Mouse (Mus musculus): ENCODE results near the gene Gpr137c. TPM values are rescaled to one million over a fixed set of nuclear protein-coding genes. Genes with fewer than 3 reads are reported as not detected.

The Gpr137c gene
- polyA plus RNA-seq, 1 experiment from 2014 or later = 0.19 TPM

DNA sequence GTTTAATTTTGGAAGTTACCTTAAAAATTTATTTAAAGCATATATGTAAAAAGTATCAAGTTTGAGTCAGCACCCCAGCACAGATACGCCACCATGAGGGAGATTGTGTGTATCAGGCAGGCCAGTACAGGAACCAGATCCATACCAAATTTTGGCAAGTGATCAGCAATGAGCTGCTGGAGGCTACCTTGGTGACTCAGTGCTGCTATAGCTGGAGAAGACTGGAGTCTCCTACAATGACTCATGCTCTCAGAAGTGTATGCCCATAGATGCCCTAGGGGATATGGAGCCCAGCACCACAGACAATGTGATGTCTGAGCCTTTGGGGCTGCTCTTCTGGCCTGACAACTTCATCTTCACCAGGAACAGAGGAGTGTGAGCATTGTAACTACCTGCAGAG lies 8.1 kb upstream of the Gpr137c start:
- Histone ChIP-seq H3K9ac (ENCODE audit: low read depth, low read length) (no peak overlapping the region), H3K36me3 (ENCODE audit: control insufficient read depth, insufficient read depth) (no peaks in the 10 kb centered on the region), H3K9me3 (replicated peaks; ENCODE audit: control insufficient read depth, low read length) (no peaks in the 10 kb centered on the region), H3K27me3 (ENCODE audit: control insufficient read depth, insufficient read depth, low read depth, low read length) (no peaks in the 10 kb centered on the region), H3K27ac (ENCODE audit: low read length) (no peak overlapping the region), H3K4me3 (ENCODE audit: low read depth, low read length) (no peak overlapping the region), H3K4me2 (ENCODE audit: low read depth, low read length) (no peak overlapping the region), H3K4me1 (ENCODE audit: control insufficient read depth, low read depth, low read length) (no peaks in the 10 kb centered on the region)
- 68% methylated on average over 1 of the region's 1 CpGs for WGBS (ENCODE audit: insufficient replicate concordance)
- no peak for ATAC-seq (ENCODE audit: low read depth)

- Histone ChIP-seq H3K4me1 (ENCODE audit: control insufficient read depth, low read depth, low read length) (peaks cover 13% of the 10 kb centered on the region; the same call in 1 of the 2 replicates), H3K27me3 (ENCODE audit: control insufficient read depth, insufficient read depth, low read depth, low read length) (peaks cover 24% of the 10 kb centered on the region), H3K4me2 (ENCODE audit: low read depth, low read length) (no peak overlapping the region), H3K9me3 (replicated peaks; ENCODE audit: control insufficient read depth, low read length) (no peaks in the 10 kb centered on the region), H3K4me3 (ENCODE audit: low read depth, low read length) (no peak overlapping the region), H3K9ac (ENCODE audit: low read depth, low read length) (no peak overlapping the region), H3K36me3 (ENCODE audit: control insufficient read depth, insufficient read depth) (no peaks in the 10 kb centered on the region), H3K27ac (ENCODE audit: low read length) (no peak overlapping the region)
- WGBS (ENCODE audit: insufficient replicate concordance) = 80% methylated on average over 9 of the region's 9 CpGs
- ATAC-seq (ENCODE audit: low read depth) = no peak
Observed at GRCm38 (mm10) chr14:45216711-45217340, 2.7 kb upstream of the Gpr137c start.

DNA sequence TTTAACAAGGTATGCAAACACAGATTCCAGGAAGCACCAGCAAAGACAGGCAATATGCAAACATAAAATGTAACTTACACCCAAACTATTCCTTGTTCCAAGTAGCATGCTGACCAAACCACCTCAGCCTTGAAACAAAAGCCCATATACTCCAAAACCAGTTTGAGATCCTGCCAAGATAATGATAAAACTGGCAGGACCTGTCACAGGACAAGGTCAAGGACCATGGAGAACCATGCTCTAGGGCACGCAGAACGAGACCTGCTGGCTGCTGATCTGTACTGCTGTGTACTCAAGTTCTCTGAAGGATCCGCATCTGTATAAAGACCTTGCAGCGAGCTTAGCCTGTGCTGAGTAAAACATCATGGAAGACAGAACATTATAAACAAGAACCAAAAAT lies 1.8 kb upstream of the Gpr137c start:
- Histone ChIP-seq H3K27ac (ENCODE audit: low read length) (no peak overlapping the region), H3K4me2 (ENCODE audit: low read depth, low read length) (no peak overlapping the region), H3K9me3 (replicated peaks; ENCODE audit: control insufficient read depth, low read length) (no peaks in the 10 kb centered on the region), H3K4me1 (ENCODE audit: control insufficient read depth, low read depth, low read length) (peaks cover 13% of the 10 kb centered on the region; the same call in 1 of the 2 replicates), H3K4me3 (ENCODE audit: low read depth, low read length) (no peak overlapping the region), H3K36me3 (ENCODE audit: control insufficient read depth, insufficient read depth) (no peaks in the 10 kb centered on the region), H3K27me3 (ENCODE audit: control insufficient read depth, insufficient read depth, low read depth, low read length) (peaks cover 24% of the 10 kb centered on the region), H3K9ac (ENCODE audit: low read depth, low read length) (no peak overlapping the region)
- 70% methylated on average over 4 of the region's 4 CpGs for WGBS (ENCODE audit: insufficient replicate concordance)
- ATAC-seq (ENCODE audit: low read depth) = no peak

GRCm38 (mm10) chr14:45220090-45220956 lies 806 bp downstream of the Gpr137c start, which contains the start of gene Txndc16:
Txndc16 (minus strand) TSS chr14:45220328.
- WGBS (ENCODE audit: insufficient replicate concordance) = under 1% methylated on average over 52 of the region's 59 CpGs
- Histone ChIP-seq H3K4me2 (ENCODE audit: low read depth, low read length) (peak within 1 kb of the TSS; percentile 91), H3K9me3 (replicated peaks; ENCODE audit: control insufficient read depth, low read length) (no peaks in the 10 kb centered on the region), H3K4me3 (ENCODE audit: low read depth, low read length) (peak within 1 kb of the TSS; percentile 67), H3K27ac (ENCODE audit: low read length) (peak within 1 kb of the TSS; percentile 81), H3K9ac (ENCODE audit: low read depth, low read length) (peak within 1 kb of the TSS; percentile 68), H3K27me3 (ENCODE audit: control insufficient read depth, insufficient read depth, low read depth, low read length) (peaks cover 24% of the 10 kb centered on the region), H3K36me3 (ENCODE audit: control insufficient read depth, insufficient read depth) (no peaks in the 10 kb centered on the region), H3K4me1 (ENCODE audit: control insufficient read depth, low read depth, low read length) (peaks cover 13% of the 10 kb centered on the region; the same call in 1 of the 2 replicates)
- ATAC-seq (ENCODE audit: low read depth) = 0 out of 2 replicates have a peak, but pooled peaks have one; percentile 5

DNA sequence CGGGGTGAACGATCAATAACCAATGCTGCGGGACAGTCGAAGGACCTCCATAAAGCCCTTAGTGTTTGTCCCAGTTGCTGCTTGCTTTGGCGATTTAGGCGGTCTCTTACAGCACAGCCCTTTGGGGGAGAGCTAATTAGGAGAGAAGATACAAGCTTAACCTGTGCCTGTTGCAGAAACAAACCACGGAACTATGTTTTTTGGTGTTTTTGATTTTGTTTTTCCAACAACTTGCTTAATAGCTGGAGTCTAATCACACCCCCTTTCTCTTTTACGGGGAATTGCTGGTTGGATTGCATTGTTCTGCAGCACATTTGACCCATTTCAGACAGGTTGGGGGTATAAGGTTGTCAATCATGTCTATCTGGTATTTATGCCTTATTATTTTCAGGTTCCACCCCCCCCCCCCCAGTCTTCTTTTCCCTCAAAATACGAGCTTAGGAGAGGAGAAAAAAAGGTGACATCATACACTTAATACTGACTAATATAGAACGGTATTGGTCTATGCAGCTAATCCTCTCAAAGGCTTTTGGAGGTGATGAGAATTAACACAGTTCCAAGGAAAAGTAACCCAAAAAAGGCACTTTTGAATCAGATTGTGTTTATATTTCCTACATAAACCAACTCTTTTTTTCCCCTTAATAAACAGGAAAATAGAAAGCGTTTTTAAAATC lies 1.6 kb downstream of the Gpr137c start:
- peak overlapping the region; percentile 31 for H3K9ac ChIP-seq (ENCODE audit: low read depth, low read length)
- WGBS (ENCODE audit: insufficient replicate concordance) = 14% methylated on average over 11 of the region's 11 CpGs
- H3K9me3 ChIP-seq (replicated peaks; ENCODE audit: control insufficient read depth, low read length) = no peaks in the 10 kb centered on the region
- peak overlapping the region; percentile 67 for H3K4me3 ChIP-seq (ENCODE audit: low read depth, low read length)
- H3K36me3 ChIP-seq (ENCODE audit: control insufficient read depth, insufficient read depth) = no peaks in the 10 kb centered on the region
- peaks cover 13% of the 10 kb centered on the region; the same call in 1 of the 2 replicates for H3K4me1 ChIP-seq (ENCODE audit: control insufficient read depth, low read depth, low read length)
- H3K27me3 ChIP-seq (ENCODE audit: control insufficient read depth, insufficient read depth, low read depth, low read length) = peaks cover 24% of the 10 kb centered on the region
- H3K4me2 ChIP-seq (ENCODE audit: low read depth, low read length) = peak overlapping the region; percentile 91
- H3K27ac ChIP-seq (ENCODE audit: low read length) = no peak overlapping the region
- no peak for ATAC-seq (ENCODE audit: low read depth)

DNA sequence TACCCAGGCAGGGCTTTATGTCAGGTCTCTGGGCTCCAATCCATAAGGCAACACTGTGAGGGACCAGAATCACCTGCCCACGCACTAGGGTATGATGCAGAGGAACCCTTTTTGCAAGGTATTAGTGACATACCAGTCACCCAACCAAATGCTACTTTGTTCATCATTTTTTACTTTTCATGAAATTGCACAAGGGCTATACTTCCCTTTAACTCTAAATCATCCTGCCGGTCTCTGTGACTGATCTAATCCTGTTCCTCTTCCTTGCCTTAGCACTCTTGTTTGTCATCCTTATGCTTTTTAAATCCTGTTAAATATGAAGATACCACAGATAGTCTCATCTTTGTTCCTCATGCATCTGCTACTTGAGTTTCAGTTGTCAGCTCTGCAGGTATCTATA lies 19.5 kb downstream of the Gpr137c start:
- no peak overlapping the region for H3K4me3 ChIP-seq (ENCODE audit: low read depth, low read length)
- WGBS (ENCODE audit: insufficient replicate concordance) = 40% methylated on average over 2 of the region's 2 CpGs
- no peak for ATAC-seq (ENCODE audit: low read depth)
- H3K27me3 ChIP-seq (ENCODE audit: control insufficient read depth, insufficient read depth, low read depth, low read length) = no peaks in the 10 kb centered on the region
- H3K4me1 ChIP-seq (ENCODE audit: control insufficient read depth, low read depth, low read length) = no peaks in the 10 kb centered on the region
- no peak overlapping the region for H3K27ac ChIP-seq (ENCODE audit: low read length)
- H3K36me3 ChIP-seq (ENCODE audit: control insufficient read depth, insufficient read depth) = no peaks in the 10 kb centered on the region
- H3K9me3 ChIP-seq (replicated peaks; ENCODE audit: control insufficient read depth, low read length) = no peaks in the 10 kb centered on the region
- H3K9ac ChIP-seq (ENCODE audit: low read depth, low read length) = no peak overlapping the region
- no peak overlapping the region for H3K4me2 ChIP-seq (ENCODE audit: low read depth, low read length)

- no peaks in the 10 kb centered on the region for H3K9me3 ChIP-seq (replicated peaks; ENCODE audit: control insufficient read depth, low read length)
- no peaks in the 10 kb centered on the region for H3K4me1 ChIP-seq (ENCODE audit: control insufficient read depth, low read depth, low read length)
- H3K36me3 ChIP-seq (ENCODE audit: control insufficient read depth, insufficient read depth) = no peaks in the 10 kb centered on the region
- no peak for ATAC-seq (ENCODE audit: low read depth)
- H3K27me3 ChIP-seq (ENCODE audit: control insufficient read depth, insufficient read depth, low read depth, low read length) = no peaks in the 10 kb centered on the region
- H3K4me3 ChIP-seq (ENCODE audit: low read depth, low read length) = no peak overlapping the region
- no peak overlapping the region for H3K9ac ChIP-seq (ENCODE audit: low read depth, low read length)
- WGBS (ENCODE audit: insufficient replicate concordance) = 42% methylated on average over 1 of the region's 1 CpGs
- H3K27ac ChIP-seq (ENCODE audit: low read length) = no peak overlapping the region
- H3K4me2 ChIP-seq (ENCODE audit: low read depth, low read length) = no peak overlapping the region
Observed at GRCm38 (mm10) chr14:45241613-45242012, 22.1 kb downstream of the Gpr137c start.

DNA sequence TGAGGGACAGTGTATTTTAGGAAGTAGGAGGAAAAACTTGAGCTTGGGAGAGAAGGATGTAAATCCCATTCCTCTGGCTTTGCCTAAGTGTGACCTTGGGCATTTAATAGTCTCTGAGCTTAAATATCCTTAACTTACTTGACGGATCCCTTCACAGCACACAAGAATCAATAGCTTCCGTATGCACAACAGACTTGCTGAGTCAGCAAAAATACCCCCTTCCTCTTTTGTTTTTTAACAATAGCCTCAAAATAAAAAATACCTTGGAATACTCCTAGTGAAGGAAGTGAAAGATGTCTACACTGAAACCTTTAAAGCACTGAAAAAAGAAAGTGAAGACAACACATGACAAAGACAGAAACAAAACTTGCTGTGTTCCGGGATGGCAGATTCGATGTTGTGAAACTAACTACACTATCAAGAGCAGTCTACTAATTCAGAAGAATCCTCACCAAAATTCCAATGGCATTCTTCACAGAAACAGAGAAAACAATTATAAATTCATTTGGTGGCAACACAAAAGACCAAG lies 32.1 kb downstream of the Gpr137c start:
- no peak for ATAC-seq (ENCODE audit: low read depth)
- no peaks in the 10 kb centered on the region for H3K36me3 ChIP-seq (ENCODE audit: control insufficient read depth, insufficient read depth)

More for the DNA sequence above, 32.1 kb downstream of the Gpr137c start:
- Histone ChIP-seq H3K9me3 (replicated peaks; ENCODE audit: control insufficient read depth, low read length) (no peaks in the 10 kb centered on the region), H3K4me1 (ENCODE audit: control insufficient read depth, low read depth, low read length) (no peaks in the 10 kb centered on the region), H3K4me2 (ENCODE audit: low read depth, low read length) (no peak overlapping the region), H3K4me3 (ENCODE audit: low read depth, low read length) (no peak overlapping the region), H3K27me3 (ENCODE audit: control insufficient read depth, insufficient read depth, low read depth, low read length) (no peaks in the 10 kb centered on the region), H3K9ac (ENCODE audit: low read depth, low read length) (no peak overlapping the region), H3K27ac (ENCODE audit: low read length) (no peak overlapping the region)
- 67% methylated on average over 4 of the region's 4 CpGs for WGBS (ENCODE audit: insufficient replicate concordance)
